Mouse (Mus musculus) splenic B cell, adult 2 months (primary cell): ENCODE data around the gene Gm29423.
"Not testable (repeated sequence)": the region's sequence is repeated elsewhere in the genome, so short reads cannot be mapped to it uniquely, and the experiment has no call there.

Experiments
- DNase-seq: peaks from one replicate; pipeline ENCODE4 v3.0.0-alpha.2; 2011; ENCODE audit warnings: low read depth, low spot score
- H3K27me3 ChIP-seq: 2 replicates; pipeline ENCODE4 v1.6.1; 2012; ENCODE audit warnings: mild to moderate bottlenecking, low read length, moderate library complexity, mixed read lengths; ENCODE audit not compliant: control insufficient read depth, poor library complexity, insufficient read depth, severe bottlenecking
- H3K36me3 ChIP-seq: 2 replicates; pipeline ENCODE4 v1.6.1; 2012; ENCODE audit warnings: mild to moderate bottlenecking, low read length, moderate library complexity, mixed read lengths; ENCODE audit not compliant: control insufficient read depth, poor library complexity, insufficient read depth, severe bottlenecking

Gm29423 gene

GRCm38 (mm10) chrY:70303187-70303586, at the start of gene Gm29423, which contains the start of gene Gm29644:
Gm29423 (minus strand) TSS chrY:70303287.
Gm29644 (minus strand) TSS chrY:70303343.
- not testable (repeated sequence) for H3K36me3 ChIP-seq, DNase-seq, H3K27me3 ChIP-seq

GRCm38 (mm10) chrY:70273542-70273941, 29.5 kb downstream of the Gm29423 start, which contains the start of gene Gm21118:
Gm21118 (minus strand) TSS chrY:70273642.
- H3K27me3 ChIP-seq, H3K36me3 ChIP-seq, DNase-seq: not testable (repeated sequence)
